Mouse (Mus musculus) brown adipose tissue, adult 24 weeks (tissue): ENCODE results near the gene Enox1. TPM values are rescaled to one million over a fixed set of nuclear protein-coding genes. Genes with fewer than 3 reads are reported as not detected.

ENCODE experiments used
- H3K27ac ChIP-seq: fragments of 200-500 bp; replicated peaks from 2 replicates; pipeline ENCODE4 v1.5.1; 2012; ENCODE audit warnings: low read depth, mild to moderate bottlenecking, low read length
- H3K4me1 ChIP-seq: fragments of 200-500 bp; 2 replicates; pipeline ENCODE4 v1.6.1; 2012; ENCODE audit warnings: low read length, mixed read lengths; ENCODE audit not compliant: control insufficient read depth, insufficient read depth, insufficient read length
- H3K4me3 ChIP-seq: fragments of 200-500 bp; 2 replicates; pipeline ENCODE4 v1.5.1; 2012; ENCODE audit warnings: low read depth, mild to moderate bottlenecking, low read length, moderate library complexity; ENCODE audit not compliant: insufficient read depth
- polyA plus RNA-seq: library from polyadenylated mRNA; stranded (reverse); fragments of >200 nt; gene quantifications from 2 replicates; pipeline ENCODE4 v1.2.4, GENCODE M21; 2012; ENCODE audit not compliant: missing spikeins, insufficient read depth, insufficient read length

Enox1 gene
- polyA plus RNA-seq, 1 experiment: 0.71 TPM

- Histone ChIP-seq H3K4me3 (no peak overlapping the region), H3K4me1 (no peaks in the 10 kb centered on the region), H3K27ac (no peak overlapping the region)
These were observed 424.3 kb downstream of the Enox1 start for GRCm38 (mm10) chr14:77580937-77581270.

DNA sequence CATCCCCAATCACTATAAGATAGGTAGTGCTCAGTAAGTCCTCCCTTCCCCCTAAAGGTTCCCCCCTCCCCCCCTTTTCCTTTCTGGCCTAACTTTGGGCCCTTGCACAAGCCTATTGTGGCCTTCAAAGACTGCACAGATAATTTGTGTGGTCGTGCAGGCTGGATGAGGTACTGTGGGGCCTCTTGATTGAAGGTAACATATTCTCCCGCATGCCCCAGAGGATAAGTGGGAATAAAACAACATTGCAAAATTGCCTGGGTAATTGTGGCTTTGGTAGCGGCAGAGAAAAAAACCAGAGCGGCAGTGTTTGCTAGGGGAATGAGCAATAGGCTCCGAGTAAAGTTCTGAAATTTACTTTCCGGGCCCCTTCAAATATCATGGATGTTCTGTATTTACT lies 425.1 kb downstream of the Enox1 start:
- no peak overlapping the region for H3K4me3 ChIP-seq
- H3K4me1 ChIP-seq: no peaks in the 10 kb centered on the region
- no peak overlapping the region for H3K27ac ChIP-seq

GRCm38 (mm10) chr14:77584426-77584825 lies 427.9 kb downstream of the Enox1 start:
- no peak overlapping the region for H3K4me3 ChIP-seq
- no peak overlapping the region for H3K27ac ChIP-seq
- no peaks in the 10 kb centered on the region for H3K4me1 ChIP-seq

DNA sequence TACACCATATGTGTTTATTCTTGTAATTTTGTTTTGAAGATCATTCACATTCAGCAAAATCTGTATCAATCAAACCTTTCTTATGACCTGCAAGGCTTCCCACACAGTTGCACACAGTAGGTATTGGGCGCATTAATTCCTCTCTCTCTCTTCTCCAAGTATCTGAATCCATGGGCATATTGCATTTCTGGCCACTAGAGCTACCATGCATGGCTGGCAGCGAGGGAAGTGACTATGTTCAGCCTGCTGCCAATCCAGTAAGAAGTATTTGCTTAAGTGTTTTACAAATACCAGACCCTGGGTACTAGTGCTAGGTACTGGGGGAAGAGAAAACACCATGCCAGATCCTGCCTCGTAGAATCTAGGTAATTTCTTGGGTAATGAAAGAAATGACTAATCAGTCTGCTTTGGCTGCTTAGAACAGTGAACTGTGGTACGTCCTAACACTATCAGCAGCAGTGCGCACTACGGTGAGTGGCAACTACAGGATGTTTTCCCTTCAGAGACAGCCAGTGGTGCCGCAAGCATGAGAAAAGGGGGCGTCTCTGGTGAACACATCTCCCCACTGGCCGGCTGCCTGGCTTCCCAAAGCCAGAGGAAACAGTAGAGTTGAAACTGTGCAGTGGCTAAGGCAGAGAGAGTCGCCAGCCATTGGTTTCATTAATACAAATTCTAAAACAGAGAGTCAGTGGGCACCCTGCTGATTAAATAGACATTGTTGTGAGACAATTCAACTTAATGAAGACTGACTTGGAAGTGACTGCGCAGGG lies 428.7 kb downstream of the Enox1 start:
- Histone ChIP-seq H3K4me3 (no peak overlapping the region), H3K27ac (no peak overlapping the region), H3K4me1 (no peaks in the 10 kb centered on the region)

DNA sequence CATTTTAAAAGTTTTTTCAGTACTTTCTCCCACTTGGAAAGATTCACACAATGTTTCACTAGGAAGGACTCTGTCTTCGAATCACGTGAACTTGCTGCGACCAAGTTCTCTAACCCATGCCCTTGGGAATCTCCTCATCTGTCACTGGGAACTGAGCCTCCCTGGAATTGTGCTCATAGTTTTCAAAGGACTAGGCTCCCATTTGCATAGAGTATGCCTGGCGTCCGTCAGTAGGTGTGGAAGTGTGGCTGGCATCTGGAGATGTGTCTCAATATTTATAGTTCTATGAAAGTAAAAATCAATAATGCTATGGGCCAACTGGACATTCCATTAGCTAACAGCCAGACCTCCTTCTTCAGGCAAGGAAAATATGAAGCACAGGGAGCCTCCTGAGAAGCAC lies 429.5 kb downstream of the Enox1 start:
- no peak overlapping the region for H3K27ac ChIP-seq
- H3K4me3 ChIP-seq: no peak overlapping the region
- no peaks in the 10 kb centered on the region for H3K4me1 ChIP-seq

DNA sequence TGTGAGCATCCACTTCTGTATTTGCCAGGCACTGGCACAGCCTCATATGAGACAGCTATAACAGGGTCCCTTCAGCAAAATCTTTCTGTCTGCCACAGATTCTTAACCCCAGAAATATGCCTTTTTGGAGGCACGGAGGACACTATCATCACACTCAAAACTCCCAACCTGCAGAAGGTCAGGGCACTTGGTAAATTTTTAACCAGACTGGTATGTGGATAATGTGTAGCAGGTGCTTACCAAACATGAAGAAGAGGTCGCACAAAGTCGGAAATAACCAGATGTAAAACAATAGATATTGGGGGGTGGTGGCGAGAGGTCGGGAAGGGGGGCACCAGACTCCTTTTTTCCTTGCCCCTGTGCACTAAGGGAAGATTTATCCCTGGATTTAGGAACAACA lies 430.6 kb downstream of the Enox1 start:
- Histone ChIP-seq H3K4me1 (no peaks in the 10 kb centered on the region), H3K4me3 (no peak overlapping the region), H3K27ac (no peak overlapping the region)

DNA sequence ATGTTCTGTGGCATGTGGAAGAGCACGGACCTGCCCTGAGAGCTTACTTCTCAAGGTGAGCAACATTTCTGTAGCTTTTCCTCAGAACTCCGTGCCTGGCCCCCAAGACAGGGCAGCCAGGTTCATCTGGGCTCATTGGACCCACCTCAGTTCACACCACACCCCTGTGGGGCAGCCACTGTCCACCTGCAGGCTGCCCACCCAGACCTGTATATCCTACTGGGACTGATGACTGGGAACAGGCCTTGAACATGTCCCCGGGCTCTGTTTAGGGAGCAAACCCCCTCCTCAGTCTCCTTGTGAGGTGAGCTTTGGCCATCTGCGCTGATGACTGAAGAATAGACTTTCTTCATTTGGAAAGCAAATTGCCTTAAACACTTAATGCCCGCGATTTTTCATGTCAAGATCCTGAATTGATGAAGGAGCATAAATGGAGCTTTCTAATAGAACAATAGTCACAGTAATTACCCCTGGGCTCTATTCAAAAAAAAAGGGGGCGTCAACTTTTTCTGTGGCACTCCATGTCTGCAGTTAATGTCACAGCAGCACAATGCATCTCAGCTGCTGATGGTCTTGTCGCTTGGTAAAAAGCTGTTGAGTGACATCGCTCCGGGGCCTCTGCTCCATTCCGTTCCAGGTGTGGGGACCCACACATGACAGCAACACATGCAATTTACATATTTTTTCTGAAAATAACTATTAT lies 436.7 kb downstream of the Enox1 start:
- Histone ChIP-seq H3K27ac (no peak overlapping the region), H3K4me1 (no peaks in the 10 kb centered on the region), H3K4me3 (no peak overlapping the region)

DNA sequence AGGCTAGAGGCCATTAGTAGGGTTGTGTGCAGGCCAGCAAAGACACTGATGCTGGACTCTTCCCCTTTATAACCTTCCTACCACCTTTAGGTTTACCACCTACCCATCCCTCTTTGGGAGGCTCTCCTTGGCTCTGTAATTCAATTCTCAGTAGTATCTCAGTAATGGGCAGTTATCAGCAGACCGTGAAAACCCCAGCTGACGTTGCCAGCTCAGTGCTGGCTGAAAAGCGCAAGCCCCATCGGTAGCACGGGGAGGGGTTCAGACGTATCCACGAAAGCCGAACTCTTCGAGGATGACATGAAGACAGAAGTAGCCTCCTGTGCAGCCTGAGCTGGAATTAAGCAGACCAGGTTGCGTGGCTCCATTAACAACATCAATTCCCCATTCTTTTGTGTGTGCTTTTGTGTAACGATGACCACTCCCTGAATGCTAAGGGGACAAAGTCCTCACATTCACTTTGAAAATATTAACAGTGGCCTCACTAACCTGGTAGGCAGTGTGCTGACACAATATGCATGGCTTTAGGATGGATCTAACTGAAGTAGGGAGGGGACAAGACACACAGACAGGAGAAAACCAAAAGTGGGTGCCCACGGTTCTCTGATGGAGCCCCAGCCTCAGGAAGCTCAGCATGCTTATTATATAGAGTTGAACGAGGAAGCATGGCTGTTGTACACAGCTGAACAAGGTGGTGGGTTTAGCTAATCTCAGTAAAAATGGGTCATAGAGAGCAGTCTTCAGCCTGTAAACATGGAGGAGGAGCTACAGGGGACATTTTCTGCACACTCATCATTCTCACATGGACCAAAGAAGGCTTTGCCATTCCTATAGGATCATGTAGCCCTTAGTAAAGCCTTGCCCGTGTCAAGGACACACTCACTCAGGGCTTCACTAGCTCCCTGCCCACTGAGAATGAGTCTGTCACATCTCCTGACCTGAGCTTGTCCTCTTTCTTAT lies 439.9 kb downstream of the Enox1 start:
- H3K27ac ChIP-seq: no peak overlapping the region
- no peaks in the 10 kb centered on the region for H3K4me1 ChIP-seq
- H3K4me3 ChIP-seq: no peak overlapping the region

DNA sequence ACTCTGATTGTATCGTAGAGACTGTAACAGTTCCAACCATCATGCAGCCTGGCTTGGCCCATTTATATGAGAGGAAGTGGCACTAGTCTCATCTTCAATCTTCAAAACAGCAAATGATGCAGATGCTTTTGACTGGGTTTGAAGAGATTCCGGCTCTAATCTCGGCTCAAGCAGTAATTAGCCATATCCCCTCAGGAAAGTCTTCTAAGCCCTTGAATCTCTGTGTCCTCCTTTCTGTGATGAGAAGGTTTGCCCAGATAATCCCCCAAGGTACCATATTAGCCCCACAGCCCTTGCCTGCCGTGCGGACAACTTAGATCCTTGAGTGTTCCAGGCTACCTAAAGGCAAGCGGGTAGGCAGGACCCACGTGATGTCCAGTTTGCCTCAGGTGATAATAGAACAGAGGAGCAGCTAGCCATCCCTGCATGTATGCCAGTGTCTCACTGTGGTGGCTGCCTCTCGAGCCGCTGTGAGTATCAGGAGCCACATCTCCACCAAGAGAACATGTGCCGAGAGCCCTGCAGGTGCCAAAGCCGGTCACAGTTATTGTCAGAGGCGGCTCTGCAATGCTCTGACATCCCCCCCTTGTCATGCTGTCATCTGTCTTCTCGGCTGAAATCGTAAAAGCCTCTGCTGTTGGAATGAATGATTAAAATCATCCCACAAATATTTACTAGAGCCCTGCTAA lies 442.6 kb downstream of the Enox1 start:
- H3K27ac ChIP-seq: no peak overlapping the region
- H3K4me3 ChIP-seq: no peak overlapping the region
- no peaks in the 10 kb centered on the region for H3K4me1 ChIP-seq

- H3K4me3 ChIP-seq: no peak overlapping the region
- no peak overlapping the region for H3K27ac ChIP-seq
- H3K4me1 ChIP-seq: no peaks in the 10 kb centered on the region
These were observed 444.2 kb downstream of the Enox1 start for GRCm38 (mm10) chr14:77600773-77601172.

DNA sequence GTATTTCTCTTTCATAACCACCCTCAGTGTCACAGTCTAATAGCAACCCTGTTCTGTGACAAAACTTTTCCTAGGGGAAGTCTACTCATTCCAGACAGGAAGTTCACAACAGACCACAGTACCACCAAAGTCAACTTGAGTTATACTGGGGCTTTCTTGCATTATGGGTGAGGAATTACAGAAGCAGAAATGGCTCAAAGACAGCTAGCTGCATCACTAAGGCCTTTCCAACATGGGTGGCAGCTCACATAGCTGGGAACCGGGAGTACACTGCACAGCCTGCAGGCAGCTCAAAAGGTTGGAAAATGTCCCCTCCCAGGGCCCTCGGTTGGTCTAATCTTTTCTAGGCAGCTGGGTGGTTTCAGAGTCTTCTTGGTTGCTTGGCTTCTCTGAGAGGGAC lies 444.9 kb downstream of the Enox1 start:
- H3K27ac ChIP-seq: no peak overlapping the region
- no peaks in the 10 kb centered on the region for H3K4me1 ChIP-seq
- H3K4me3 ChIP-seq: no peak overlapping the region

DNA sequence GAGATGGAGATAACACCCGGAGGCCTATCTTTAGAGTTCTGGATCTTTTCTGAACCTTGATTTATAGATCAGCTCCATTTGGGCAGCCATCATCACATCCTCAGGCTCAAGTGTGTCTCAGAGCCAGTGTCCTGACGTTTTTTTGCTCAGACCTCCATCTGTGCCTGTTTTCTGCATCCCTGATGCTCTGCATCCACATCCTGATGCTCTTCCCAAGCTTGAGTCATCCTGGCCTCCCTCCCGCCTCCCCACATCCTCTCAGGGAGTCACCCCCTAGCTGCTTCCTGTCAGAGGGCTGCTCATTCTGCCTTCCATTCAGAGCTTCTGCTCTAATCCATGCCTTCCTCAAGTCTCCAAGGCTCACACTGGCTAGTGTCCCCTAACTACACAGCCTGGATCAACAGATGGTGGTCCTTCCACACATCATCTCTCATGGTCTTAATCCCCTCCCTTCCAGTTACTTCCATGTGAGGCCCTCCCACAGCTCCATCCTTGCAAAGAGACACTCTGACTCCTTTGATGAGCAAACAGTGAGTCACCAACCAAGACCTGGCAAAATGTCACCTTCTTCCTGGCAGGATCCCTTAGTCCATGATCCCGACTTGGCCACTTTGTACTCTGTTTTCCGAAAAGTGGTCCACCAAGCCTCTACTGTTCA lies 451.7 kb downstream of the Enox1 start:
- H3K4me3 ChIP-seq: no peak overlapping the region
- no peaks in the 10 kb centered on the region for H3K4me1 ChIP-seq
- H3K27ac ChIP-seq: no peak overlapping the region

- Histone ChIP-seq H3K27ac (no peak overlapping the region), H3K4me1 (no peaks in the 10 kb centered on the region), H3K4me3 (no peak overlapping the region)
These were observed 458.6 kb downstream of the Enox1 start for GRCm38 (mm10) chr14:77615201-77615600.

DNA sequence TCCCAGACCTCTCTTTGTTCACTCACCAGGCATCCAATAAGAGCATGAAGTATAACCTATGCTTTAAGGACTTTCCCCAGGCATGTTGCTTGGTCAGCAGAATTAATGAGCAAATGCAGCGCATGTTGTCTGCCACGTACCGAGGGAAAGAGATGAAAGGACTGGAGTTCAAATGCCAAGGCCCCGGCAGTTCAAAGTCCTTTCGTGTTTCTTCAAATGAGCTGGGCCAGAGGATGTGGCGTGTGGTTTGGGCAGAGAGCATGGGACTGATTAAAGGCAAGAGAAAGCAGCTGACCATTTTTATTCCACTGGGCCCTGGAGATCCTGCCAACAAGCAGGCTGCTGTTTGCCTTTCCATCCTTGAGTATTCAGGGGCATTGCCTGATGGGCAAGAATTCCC lies 460.7 kb downstream of the Enox1 start:
- Histone ChIP-seq H3K27ac (no peak overlapping the region), H3K4me1 (no peaks in the 10 kb centered on the region), H3K4me3 (no peak overlapping the region)
